Mouse (Mus musculus) erythroblast, adult 5-6 weeks (primary cell): ENCODE results near the gene Rpl22. TPM values are rescaled to one million over a fixed set of nuclear protein-coding genes. Genes with fewer than 3 reads are reported as not detected.
A peak's percentile ranks its signal among the peaks of the same experiment; 100 is the strongest.

ENCODE experiments used
- ATAC-seq: replicated peaks from 2 replicates; pipeline ENCODE4 v1.8.0; 2016; ENCODE audit warnings: moderate number of reproducible peaks, mild to moderate bottlenecking, moderate TSS enrichment, inconsistent platforms; ENCODE audit not compliant: poor library complexity, low FRiP score, severe bottlenecking
- total RNA-seq, 2 experiments: library from RNA; stranded (forward) in 1 of 2; stranded (reverse) in 1 of 2; fragments of 150-400 nt in 1 of 2; fragments of 200-764, 138-1000 nt in 1 of 2; gene quantifications; 2 replicates each; pipeline versions ENCODE4 v1.2.3 to v1.2.4; 2015 to 2017; ENCODE audit warnings: low replicate concordance in 2 of 2

Rpl22 gene
- total RNA-seq, 2 experiments from 2014 or later = 331 to 340 TPM

DNA sequence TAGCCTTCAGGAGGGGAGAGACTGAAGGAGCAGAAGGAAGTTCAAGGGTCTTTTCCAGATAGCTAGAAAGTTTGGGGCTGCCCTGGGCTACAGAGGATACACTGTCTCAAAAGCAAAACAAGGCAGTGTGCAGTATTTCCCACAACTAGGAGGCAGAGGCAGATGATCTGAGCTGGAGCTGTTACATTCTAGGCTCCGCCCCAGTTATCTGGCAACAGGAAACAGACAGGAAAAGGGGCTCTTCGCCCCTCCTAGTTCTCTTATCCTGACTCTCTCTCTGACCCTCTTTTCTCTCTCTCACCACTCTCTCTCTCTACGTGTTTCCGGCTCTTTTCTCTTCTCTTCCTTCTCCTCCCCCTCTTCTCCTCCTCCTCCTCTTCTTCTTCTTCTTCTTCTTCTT is 29.6 kb upstream of the Rpl22 start:
- no peak for ATAC-seq

- no peak for ATAC-seq
Measured at GRCm38 (mm10) chr4:152296371-152296770, 29.2 kb upstream of the Rpl22 start.

GRCm38 (mm10) chr4:152296874-152297861 is 28.4 kb upstream of the Rpl22 start, which contains the start of gene Icmt:
Gene Icmt (plus strand): TSS chr4:152297227.
- peak; percentile 86 for ATAC-seq

DNA sequence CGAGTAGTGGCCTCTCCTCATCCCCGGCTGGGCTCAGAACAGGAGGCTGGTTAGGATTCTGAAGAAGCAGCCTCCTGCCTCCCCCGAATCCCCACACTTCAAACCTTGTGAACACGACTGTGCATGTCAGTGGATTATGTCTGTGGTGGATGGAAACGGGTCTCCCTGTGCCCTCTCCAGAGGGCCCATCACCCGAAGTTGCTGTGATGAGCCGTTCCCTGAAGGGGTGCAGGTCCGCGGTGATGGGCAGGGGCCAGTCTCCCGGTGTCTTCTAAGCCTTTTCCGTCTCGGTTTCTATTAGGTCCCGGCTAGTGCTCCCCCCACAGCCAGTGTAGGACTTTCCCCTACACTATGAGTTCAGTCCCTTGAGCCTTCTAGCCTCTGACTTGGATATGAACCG is 26.7 kb upstream of the Rpl22 start:
- ATAC-seq = no peak

- ATAC-seq = no peak
Measured at GRCm38 (mm10) chr4:152300375-152300774, 25.2 kb upstream of the Rpl22 start.

DNA sequence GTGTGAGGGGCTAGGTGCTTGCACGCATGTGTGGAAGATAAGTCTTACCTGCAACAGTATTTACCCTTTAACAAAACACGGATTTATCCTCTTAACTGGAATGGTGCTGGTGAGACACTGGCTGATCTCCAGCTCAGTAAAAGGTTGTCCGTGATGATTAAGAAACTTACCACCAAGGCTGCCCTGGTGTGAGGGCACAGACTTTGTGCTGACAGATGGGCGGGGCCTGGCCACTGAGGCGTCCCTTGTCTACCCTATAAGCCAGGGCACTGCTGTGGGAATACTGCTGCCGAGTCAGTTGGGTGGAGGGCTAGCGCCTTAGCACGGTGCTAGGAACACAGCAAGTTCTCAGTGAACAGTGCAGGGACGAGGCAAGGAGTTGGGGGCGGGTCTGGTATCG is 23.5 kb upstream of the Rpl22 start:
- ATAC-seq = no peak

DNA sequence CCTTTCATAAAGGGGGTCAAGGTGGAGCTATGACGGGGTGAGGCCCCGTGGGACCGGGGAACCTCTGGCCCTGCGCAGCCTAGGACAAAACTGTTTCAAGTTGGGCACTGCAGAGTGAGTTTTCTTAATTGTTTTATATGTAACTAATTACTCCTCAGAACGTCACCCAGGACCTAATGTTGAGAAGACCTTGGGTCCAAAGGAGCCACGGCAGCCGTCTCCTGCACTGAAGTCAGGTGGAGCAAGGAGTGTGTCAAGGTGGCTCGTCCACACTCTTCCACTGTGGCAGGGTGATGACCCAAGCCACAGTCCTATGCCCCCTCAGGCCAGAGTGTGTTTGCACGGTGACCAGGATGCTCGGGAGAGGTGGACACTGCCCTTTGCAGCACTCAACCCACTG is 22.4 kb upstream of the Rpl22 start:
- no peak for ATAC-seq

DNA sequence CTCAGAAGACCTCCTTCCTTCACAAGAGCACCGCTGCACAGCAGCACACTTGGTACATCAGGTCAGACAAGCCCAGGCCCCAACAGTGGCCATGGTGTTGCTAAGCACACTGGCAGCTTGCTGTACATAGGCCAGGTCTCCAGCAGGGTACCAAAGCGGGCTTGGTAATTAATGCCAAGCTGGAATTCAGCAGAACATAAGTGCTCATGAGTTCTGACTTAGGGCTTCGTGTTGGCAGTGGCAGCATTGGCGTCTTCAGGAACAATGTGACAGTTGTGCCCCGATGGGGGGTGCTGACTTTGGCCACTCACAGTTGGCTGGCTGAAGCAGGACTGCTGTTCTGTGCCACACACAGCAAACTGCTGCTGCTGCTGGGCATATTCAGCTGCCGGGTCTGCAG is 20.9 kb upstream of the Rpl22 start:
- ATAC-seq = no peak

GRCm38 (mm10) chr4:152305991-152306390 is 19.6 kb upstream of the Rpl22 start:
- no peak for ATAC-seq

GRCm38 (mm10) chr4:152307542-152307941 is 18.0 kb upstream of the Rpl22 start:
- no peak for ATAC-seq

DNA sequence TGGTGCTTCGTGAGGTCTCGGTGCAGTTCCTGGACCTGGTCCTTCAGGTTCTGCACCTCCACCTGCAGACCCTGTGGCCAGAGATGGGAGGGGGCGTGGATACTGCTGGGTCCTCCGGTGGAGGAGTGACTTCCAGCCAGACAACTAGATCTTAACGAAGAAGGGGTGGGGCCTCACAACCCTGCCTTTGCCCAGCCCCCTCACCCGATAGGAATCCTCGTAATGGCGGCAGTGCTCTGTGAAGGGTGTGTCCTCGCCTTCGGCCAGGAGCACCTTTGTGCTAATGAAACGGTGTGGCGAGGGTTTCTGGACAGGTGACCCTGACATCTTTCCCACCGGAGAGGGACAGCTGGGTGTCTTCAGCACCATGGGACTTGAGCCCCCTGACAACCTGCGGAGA is 13.4 kb upstream of the Rpl22 start:
- no peak for ATAC-seq

GRCm38 (mm10) chr4:152313211-152313632 is 12.3 kb upstream of the Rpl22 start:
- no peak for ATAC-seq

DNA sequence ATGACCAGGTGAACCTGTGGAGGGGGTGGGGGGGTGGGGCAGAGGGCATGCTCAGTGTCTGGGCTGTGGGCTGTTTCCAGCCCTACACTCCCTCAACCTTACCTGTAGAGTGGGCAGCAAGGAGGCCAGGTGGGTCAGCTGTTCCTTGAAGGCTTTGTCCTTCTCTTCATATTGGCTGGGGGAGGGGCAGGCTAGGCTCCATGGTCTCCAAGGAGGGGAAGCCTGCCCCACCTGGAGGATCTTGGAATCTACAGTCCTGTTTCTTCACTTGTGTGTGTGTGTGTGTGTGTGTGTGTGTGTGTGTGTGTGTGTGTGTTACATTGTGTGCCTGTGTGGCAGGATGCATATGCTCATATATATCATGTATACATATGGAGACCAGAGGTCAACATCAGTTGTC is 11.6 kb upstream of the Rpl22 start:
- no peak for ATAC-seq

- no peak for ATAC-seq
Measured at GRCm38 (mm10) chr4:152315498-152316213, 9.9 kb upstream of the Rpl22 start.

GRCm38 (mm10) chr4:152317631-152318033 is 7.9 kb upstream of the Rpl22 start:
- no peak for ATAC-seq

DNA sequence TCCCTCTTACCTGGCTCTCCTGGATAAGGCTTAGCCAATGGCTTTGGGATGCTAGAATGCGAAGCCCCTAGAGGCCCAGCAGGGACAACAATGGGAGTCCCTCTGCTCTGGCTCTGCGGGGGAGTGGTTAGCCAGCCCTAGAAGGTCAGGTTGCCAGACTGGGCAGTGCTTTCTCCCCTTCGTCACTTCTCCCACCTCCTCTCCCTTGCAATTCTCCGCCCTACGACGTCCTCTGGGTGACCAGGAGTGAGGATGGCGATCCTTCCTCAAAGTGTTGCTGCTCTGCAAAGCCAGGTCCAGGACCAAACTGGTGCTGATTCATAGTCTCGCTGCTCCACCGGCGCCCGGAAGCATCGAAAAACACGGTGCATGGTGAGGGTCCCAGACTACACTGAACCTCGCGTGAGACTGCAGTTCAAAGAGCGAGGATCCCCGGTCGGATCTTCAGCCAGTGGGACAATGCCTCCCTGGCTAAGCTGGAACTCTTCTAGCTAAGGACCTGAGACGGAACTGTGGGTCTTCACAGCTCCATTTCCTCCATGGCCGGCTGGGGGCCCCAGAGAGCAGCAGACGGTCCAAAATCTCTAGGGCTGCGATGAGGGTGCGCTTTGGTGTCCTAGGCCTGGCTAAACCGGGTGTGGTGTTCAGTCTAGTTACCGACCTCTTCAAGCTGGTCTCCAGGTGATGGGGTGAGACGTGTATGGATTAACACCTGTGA is 6.9 kb upstream of the Rpl22 start, which contains the start of gene Rnf207:
TSS of gene Rnf207 (minus strand) at position 477 of the 718 bp plus-strand sequence.
- ATAC-seq = no peak; the same call in 1 of the 2 replicates

GRCm38 (mm10) chr4:152321464-152321863 is 4.1 kb upstream of the Rpl22 start:
- ATAC-seq = no peak

DNA sequence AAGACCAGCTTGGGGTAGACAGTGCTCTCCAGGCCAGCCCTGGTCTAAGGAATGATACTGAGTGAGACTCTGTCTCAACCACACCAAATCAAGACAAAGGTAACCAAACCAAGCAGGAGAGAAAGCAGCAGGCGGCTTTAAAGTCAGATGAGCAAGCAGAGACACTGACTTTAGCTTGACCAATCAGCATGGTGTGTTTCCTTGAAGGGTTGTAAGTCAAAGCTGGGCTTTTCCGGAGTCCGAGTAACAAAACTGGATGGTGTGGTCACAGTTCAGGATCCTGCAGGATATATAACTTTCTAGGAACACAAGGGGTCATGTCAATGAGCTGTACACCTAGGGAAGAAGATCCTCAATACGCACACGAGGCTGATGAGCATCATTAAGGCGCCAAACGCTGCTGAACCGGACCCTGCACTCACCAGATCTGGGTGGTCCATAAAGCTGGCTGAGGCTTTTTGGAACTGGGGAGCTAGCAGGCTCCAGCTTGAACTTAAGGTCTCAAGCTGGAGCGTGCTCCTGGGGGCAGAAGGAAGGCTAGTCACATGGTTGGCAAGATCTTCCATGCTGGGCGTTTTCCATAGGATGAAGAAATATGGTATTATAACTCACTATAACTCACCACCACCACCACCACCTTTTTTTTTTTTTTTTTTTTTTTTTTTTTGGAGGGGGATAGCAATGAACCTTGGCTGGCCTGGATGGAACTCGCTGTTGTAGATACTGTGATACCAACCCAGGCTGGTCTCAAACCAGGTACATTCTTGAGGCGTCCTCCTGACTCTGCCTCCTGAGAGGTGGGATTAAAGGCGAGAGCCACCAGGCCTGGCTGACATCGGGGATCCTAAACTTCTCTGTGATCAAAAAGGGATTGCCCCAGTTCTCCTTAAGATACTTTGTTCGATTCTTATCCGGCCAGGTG is 640 bp upstream of the Rpl22 start:
- ATAC-seq = peak; percentile 28

- ATAC-seq = no peak
Measured at GRCm38 (mm10) chr4:152326543-152326942, 1.0 kb downstream of the Rpl22 start.
